Mouse (Mus musculus) bone marrow, adult 2 months (tissue): ENCODE data around the gene Rbm8a.

Experiments
- CTCF ChIP-seq: fragments of 200-500 bp; IDR thresholded peaks from 2 replicates; pipeline ENCODE4 v1.5.1; 2011; ENCODE audit warnings: low read length, control low read depth; ENCODE audit not compliant: control insufficient read depth, insufficient read depth
- POLR2A ChIP-seq: fragments of 200-500 bp; IDR thresholded peaks from 2 replicates; pipeline ENCODE4 v1.6.1; 2011; ENCODE audit warnings: low read depth, mild to moderate bottlenecking, control low read depth, low read length, borderline replicate concordance; ENCODE audit not compliant: control insufficient read depth

DNA sequence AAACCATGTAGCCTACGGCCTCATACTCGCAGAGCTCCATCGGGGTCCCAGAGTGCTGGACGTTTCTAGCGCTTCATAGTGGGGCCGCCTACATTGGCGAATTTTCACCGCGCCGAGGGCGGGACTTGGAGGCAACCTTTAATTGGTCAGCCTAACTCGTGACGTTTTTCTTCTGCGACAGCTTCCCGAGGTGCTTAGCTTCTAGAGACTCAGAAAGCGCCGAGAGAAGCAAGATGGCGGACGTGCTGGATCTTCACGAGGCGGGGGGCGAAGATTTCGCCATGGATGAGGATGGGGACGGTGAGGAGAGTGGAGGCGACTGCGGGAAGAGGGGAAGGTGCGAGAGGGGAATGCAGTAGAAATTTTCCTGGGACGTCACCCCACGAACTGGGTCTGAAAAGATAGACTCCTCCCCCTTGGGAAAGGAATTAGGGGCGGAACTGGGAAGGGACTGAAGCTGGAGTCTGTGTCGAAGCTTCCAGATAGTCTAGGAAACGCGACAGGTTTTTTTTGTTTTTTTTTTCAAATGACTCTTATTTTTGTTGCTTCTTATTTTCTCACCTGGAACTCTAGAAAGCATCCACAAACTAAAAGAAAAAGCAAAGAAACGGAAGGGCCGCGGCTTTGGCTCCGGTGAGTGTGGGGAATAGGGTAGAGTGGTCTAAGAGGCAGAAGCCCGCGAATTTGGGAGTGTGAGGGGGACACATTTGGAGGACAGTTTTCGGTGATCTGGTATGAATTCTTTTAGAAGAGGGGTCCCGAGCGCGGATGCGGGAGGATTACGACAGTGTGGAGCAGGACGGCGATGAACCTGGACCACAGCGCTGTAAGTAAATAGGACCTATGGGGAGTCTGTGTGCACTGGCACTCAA lies at the start of gene Rbm8a:
- TF ChIP-seq CTCF (no peak), POLR2A (peak; percentile 63; the same call in 1 of the 2 replicates)
